Mouse (Mus musculus) E14TG2a.4 (cell line): Measurements from ENCODE around the gene Dnmt1.
A peak's percentile ranks its signal among the peaks of the same experiment; 100 is the strongest.

Experiments
- H3K27me3 ChIP-seq: 2 replicates; pipeline ENCODE4 v1.6.1; 2014; ENCODE audit warnings: low read length, control low read depth; ENCODE audit not compliant: insufficient read depth
- H3K36me3 ChIP-seq: 2 replicates; pipeline ENCODE4 v1.6.1; 2014; ENCODE audit warnings: low read length, control low read depth; ENCODE audit not compliant: insufficient read depth
- H3K4me1 ChIP-seq: replicated peaks from 2 replicates; pipeline ENCODE4 v1.6.1; 2014; ENCODE audit warnings: low read depth, low read length, control low read depth
- H3K4me3 ChIP-seq: replicated peaks from 2 replicates; pipeline ENCODE4 v1.5.1; 2014; ENCODE audit warnings: mild to moderate bottlenecking, low read length
- H3K9me3 ChIP-seq: 2 replicates; pipeline ENCODE4 v1.6.1; 2014; ENCODE audit warnings: low read length, control low read depth
- CTCF ChIP-seq: conservative IDR thresholded peaks from 2 replicates; pipeline ENCODE4 v1.5.1; 2014; ENCODE audit warnings: low read length
- NANOG ChIP-seq: IDR thresholded peaks from 2 replicates; pipeline ENCODE4 v1.6.1; 2014; ENCODE audit warnings: borderline replicate concordance, low read length, mixed read lengths
- POU5F1 ChIP-seq: IDR thresholded peaks from 2 replicates; pipeline ENCODE4 v1.6.1; 2014; ENCODE audit warnings: low read length, borderline replicate concordance

The Dnmt1 gene

GRCm38 (mm10) chr9:20923258-20923657, 36.4 kb downstream of the Dnmt1 start:
- peaks cover 46% of the 10 kb centered on the region for H3K4me1 ChIP-seq
- H3K27me3 ChIP-seq = no peaks in the 10 kb centered on the region
- H3K36me3 ChIP-seq = peaks cover 100% of the 10 kb centered on the region
- TF ChIP-seq POU5F1 (no peak), CTCF (no peak), NANOG (no peak)
- H3K4me3 ChIP-seq = no peak overlapping the region
- H3K9me3 ChIP-seq = no peaks in the 10 kb centered on the region

GRCm38 (mm10) chr9:20916160-20916559, 43.5 kb downstream of the Dnmt1 start:
- TF ChIP-seq CTCF (peak; percentile 47; the same call in 1 of the 2 replicates), POU5F1 (no peak), NANOG (no peak)
- H3K4me1 ChIP-seq = peaks cover 63% of the 10 kb centered on the region
- no peaks in the 10 kb centered on the region for H3K9me3 ChIP-seq
- H3K36me3 ChIP-seq = peaks cover 100% of the 10 kb centered on the region
- H3K27me3 ChIP-seq = no peaks in the 10 kb centered on the region
- H3K4me3 ChIP-seq = no peak overlapping the region

GRCm38 (mm10) chr9:20909948-20910347, 49.7 kb downstream of the Dnmt1 start:
- TF ChIP-seq NANOG (no peak), POU5F1 (no peak), CTCF (no peak)
- Histone ChIP-seq H3K4me1 (peaks cover 55% of the 10 kb centered on the region), H3K36me3 (peaks cover 100% of the 10 kb centered on the region), H3K9me3 (no peaks in the 10 kb centered on the region), H3K27me3 (no peaks in the 10 kb centered on the region), H3K4me3 (no peak overlapping the region)

- Histone ChIP-seq H3K4me3 (no peak overlapping the region), H3K4me1 (peaks cover 32% of the 10 kb centered on the region), H3K36me3 (peaks cover 50% of the 10 kb centered on the region), H3K9me3 (no peaks in the 10 kb centered on the region), H3K27me3 (no peaks in the 10 kb centered on the region)
- TF ChIP-seq POU5F1 = no peak
- no peak for TF ChIP-seq NANOG
- no peak for TF ChIP-seq CTCF
These were observed 57.6 kb downstream of the Dnmt1 start for GRCm38 (mm10) chr9:20902174-20902491.

- Histone ChIP-seq H3K9me3 (no peaks in the 10 kb centered on the region), H3K27me3 (no peaks in the 10 kb centered on the region), H3K4me1 (peaks cover 37% of the 10 kb centered on the region), H3K4me3 (no peak overlapping the region), H3K36me3 (peaks cover 50% of the 10 kb centered on the region)
- TF ChIP-seq POU5F1 (no peak), CTCF (peak; percentile 28)
These were observed 58.1 kb downstream of the Dnmt1 start for GRCm38 (mm10) chr9:20901466-20902173.

- TF ChIP-seq NANOG (no peak), CTCF (peak; percentile 55)
- peaks cover 67% of the 10 kb centered on the region for H3K4me1 ChIP-seq
- H3K36me3 ChIP-seq = peaks cover 50% of the 10 kb centered on the region
- peak within 1 kb of the TSS; percentile 97 for H3K4me3 ChIP-seq
- H3K9me3 ChIP-seq = no peaks in the 10 kb centered on the region
- H3K27me3 ChIP-seq = no peaks in the 10 kb centered on the region
These were observed 61.1 kb downstream of the Dnmt1 start, which contains the start of gene Eif3g for GRCm38 (mm10) chr9:20898511-20899073. Gene Eif3g (minus strand): TSS chr9:20898623.

GRCm38 (mm10) chr9:20897736-20898510, 61.8 kb downstream of the Dnmt1 start:
- no peaks in the 10 kb centered on the region for H3K27me3 ChIP-seq
- peaks cover 69% of the 10 kb centered on the region for H3K4me1 ChIP-seq
- peaks cover 50% of the 10 kb centered on the region for H3K36me3 ChIP-seq
- no peaks in the 10 kb centered on the region for H3K9me3 ChIP-seq
- TF ChIP-seq POU5F1 (no peak), CTCF (no peak), NANOG (no peak)
- peak overlapping the region; percentile 97 for H3K4me3 ChIP-seq

GRCm38 (mm10) chr9:20895382-20895781, 64.3 kb downstream of the Dnmt1 start:
- Histone ChIP-seq H3K36me3 (peaks cover 76% of the 10 kb centered on the region), H3K9me3 (no peaks in the 10 kb centered on the region), H3K27me3 (no peaks in the 10 kb centered on the region), H3K4me3 (peak overlapping the region; percentile 26; the same call in 1 of the 2 replicates), H3K4me1 (peaks cover 79% of the 10 kb centered on the region)
- TF ChIP-seq CTCF (no peak), NANOG (no peak), POU5F1 (no peak)
